Mouse (Mus musculus) heart, postnatal 14 days (tissue): ENCODE measurements around the gene Fxyd2. TPM values are rescaled to one million over a fixed set of nuclear protein-coding genes. Genes with fewer than 3 reads are reported as not detected.

Source experiments
- DNase-seq, 2 experiments: peaks; one replicate each; pipeline ENCODE4 v3.0.0; 2021 to 2022
- intact Hi-C: fragments of 180-260 bp; cut with DNase I; formaldehyde crosslinking; loops from one replicate; pipeline ENCODE4 v1.15.1; 2025
- total RNA-seq, 2 experiments: library from RNA; stranded (reverse); gene quantifications; 2 replicates each; pipeline ENCODE4 v1.2.3; 2021

Gene Fxyd2
- total RNA-seq, 2 experiments from 2014 or later: 1.5 to 2.3 TPM

DNA sequence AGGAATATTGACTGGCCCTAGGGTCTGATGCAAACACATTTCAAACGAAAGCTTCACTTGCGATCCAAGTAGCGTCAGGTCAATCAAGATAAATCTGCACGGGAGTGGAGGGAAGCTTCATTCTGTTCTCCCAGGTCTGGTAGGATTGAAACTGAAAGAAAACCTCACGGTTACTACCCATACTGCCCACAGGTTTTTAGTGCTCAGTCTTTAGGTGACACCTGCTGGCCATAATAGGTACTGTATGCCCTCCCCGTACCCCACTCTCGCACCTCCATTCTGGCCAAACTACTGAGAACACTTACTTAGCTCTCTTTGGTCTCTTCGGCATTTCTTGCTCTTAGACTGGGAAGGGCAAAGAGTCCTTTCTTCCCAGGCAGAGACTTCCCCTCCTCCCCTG lies 17.8 kb downstream of the Fxyd2 start:
- DNase-seq: peak; percentile 30 to 59
- intact Hi-C loops: loop anchor here (2.0 to 10.0 kb wide), 2 partner anchors 196 to 458 kb away; no protein-coding TSS in a partner anchor

- intact Hi-C loops: loop anchor here (10.0 kb wide), 1 partner anchor 457 kb away; no protein-coding TSS in a partner anchor
- no peak for DNase-seq
Observed at GRCm38 (mm10) chr9:45418252-45418651, 18.8 kb downstream of the Fxyd2 start.

- DNase-seq: no peak
- intact Hi-C loops: no loop called here
Observed at GRCm38 (mm10) chr9:45421209-45421608, 21.7 kb downstream of the Fxyd2 start.

DNA sequence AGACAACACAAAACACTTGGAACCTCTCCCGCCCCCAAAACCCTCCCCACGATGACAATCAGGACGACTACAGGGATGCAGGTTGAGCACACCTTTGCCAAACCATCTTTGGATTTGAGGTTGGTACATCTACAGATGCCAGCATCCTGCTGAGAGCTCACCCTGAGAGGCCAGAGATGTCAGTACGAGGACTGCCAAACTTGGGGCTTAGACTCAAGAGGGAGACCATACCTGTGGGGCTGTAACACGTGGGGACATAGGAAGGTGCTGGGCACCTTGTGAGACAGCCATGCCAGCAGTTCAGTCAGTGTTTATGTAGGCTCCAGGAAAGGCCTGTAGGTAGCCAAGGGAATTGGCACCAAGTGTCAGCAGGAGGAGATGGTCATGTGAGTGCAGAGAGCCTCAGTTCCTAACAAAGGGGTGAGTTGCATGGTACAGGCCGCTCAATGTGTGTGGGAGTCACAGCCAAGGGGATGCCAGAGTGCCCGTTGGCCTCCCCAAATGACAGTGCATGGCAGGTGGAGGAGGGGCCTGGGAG lies 23.4 kb downstream of the Fxyd2 start:
- no peak for DNase-seq
- intact Hi-C loops: no loop called here

- DNase-seq: no peak
- intact Hi-C loops: no loop called here
Observed at GRCm38 (mm10) chr9:45426456-45426855, 27.0 kb downstream of the Fxyd2 start, which contains the start of gene Dscaml1. Dscaml1 (plus strand) TSS chr9:45426628.

DNA sequence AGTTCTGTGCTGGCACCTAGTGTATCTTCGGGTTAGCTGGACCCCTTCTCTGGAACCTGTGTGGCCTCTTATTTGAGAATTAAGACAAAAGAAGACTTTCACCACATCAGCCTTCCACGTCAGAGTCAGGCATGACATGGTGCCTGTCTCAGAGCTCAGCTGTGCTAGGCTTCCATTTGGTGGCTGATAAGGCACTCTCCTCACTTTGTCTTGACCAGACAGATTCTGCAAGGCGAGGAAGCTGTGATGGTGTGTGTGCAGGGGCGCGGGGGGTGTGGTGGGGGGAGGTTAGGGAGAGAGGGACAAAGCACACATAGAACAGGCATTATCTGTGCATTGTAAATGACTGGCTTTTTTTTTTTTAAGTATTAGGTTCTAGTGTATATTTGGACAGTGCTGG lies 29.9 kb downstream of the Fxyd2 start:
- DNase-seq: no peak
- intact Hi-C loops: no loop called here

GRCm38 (mm10) chr9:45429951-45430697 lies 30.7 kb downstream of the Fxyd2 start:
- DNase-seq: no peak
- intact Hi-C loops: no loop called here

DNA sequence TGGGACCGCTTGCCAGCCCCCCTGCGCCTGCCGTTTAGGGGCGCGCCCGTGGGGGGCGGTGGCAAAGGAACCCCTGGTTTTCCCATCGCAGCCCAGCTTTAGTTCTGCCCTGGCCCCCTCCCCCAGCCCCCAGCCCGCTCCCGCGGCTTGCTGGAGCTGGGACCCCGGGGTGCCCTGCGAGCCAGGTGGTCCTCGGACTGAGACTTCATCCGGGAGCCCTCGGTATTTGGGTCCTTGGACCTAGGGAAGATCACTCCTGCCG lies 31.2 kb downstream of the Fxyd2 start:
- no peak for DNase-seq

DNA sequence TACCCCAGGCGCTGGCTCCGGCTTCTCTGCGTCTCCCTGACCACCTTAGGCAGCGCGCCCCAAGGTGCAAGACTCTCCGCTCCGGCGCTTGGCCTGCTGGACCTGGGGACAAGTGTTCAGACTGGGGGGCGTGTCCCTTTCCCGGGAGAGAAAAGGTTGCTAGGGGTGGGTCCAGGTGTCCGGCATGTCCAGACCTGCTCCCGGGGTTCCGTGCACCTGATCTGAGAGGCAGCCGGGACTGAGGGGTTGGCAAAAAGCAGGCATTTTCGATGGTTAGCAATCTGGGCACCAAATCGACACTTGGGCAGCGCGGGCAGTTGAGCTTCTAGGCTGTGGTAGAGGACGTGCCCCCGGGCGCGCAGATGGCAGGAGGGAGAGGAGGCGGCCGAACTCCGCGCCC lies 31.7 kb downstream of the Fxyd2 start:
- intact Hi-C loops: no loop called here
- no peak for DNase-seq

More for the DNA sequence above, 31.2 kb downstream of the Fxyd2 start:
- intact Hi-C loops: no loop called here

DNA sequence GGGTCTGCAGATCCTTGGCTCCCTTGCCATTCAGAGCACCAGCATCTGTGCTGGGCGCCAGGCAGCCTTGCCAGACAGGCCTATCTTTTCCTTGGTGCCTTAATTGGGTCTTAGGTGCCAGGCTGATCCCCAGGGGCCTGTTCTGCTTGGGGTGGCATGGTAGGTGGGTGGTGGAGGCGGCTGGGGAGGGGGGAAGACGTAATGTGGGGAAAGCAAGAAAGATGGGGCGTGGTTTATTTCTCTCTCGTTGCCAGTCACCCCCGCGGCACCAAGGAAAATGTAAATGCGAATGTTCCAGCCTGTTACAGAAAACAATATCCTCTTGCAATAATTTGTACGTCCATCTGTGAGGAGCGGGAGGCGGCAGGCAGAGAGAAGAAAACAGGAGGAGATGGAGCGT lies 33.2 kb downstream of the Fxyd2 start:
- intact Hi-C loops: no loop called here
- no peak for DNase-seq

DNA sequence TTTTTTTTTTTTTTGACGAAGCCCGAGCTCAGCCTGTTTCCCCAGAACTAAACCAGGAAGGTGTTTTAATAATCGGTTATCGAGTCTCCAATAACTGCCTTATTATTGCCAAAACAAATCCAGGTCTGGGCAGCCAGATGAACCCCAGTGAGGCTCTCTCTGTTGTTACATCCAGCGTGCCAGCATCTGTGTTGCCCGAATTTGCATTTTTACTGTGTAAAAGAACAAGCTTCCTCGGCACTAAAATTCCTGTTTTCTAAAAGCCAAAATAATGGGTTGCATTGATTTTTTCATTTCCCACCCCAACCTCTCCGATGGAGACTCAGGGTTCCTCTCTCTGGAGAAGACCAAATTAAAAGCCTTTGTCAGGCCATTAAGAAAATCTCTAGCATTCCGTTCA lies 33.6 kb downstream of the Fxyd2 start:
- no peak for DNase-seq
- intact Hi-C loops: no loop called here

- intact Hi-C loops: no loop called here
- DNase-seq: no peak
Observed at GRCm38 (mm10) chr9:45434171-45434570, 34.7 kb downstream of the Fxyd2 start.

DNA sequence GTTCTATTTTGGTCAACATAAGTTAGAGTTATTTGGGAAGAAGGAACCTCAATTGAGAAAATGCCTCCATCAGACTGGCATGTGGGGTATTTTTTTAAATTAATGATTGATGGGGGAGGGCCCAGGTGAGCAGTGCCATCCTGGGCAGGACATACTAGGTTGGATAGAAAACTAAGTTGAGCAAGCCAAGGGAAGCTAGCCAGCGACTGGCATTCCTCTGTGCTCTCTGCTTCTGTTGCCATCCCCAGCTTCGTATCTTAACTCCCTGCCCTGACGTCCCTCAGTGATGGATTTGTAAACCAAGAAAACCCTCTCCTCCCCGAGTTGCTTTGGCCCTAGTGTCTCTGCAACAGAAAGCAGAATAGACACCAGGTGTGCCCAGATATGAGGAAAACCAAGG lies 39.6 kb downstream of the Fxyd2 start:
- no peak for DNase-seq
- intact Hi-C loops: no loop called here

DNA sequence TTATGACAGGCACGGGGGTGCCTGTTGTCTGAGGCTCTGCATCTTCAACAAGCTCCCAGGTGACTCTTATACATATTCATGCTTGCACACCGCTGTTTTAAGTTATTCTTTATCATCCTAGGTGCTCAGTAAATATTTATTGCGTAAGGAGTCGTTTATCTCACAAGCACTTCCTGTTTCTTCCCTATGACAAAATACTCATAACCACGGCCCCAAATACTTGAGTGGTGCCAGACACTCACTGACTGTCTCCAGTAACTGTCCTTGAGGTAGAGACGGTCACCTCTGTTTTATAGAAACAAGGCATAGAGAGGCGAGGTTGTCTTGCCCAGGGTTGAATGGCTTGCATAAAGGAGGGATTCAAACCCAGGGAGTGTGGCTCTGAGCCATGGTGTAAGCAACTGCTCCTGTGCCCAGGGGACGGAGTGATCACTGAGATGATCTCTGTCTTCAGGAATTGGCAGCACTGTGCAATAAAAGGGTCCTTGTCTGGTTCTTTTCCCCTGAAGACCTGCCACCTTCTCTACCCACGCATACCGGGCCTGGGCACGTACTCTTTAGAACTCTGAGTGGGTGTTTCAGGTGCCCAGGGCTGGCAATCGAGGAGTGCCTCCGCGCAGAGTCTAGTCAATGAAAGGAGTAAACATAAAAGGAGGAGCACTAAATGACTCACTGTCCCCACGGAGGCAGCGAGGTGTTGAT lies 40.8 kb downstream of the Fxyd2 start:
- intact Hi-C loops: no loop called here
- DNase-seq: no peak

- DNase-seq: no peak
- intact Hi-C loops: no loop called here
Observed at GRCm38 (mm10) chr9:45444251-45444798, 44.9 kb downstream of the Fxyd2 start.

DNA sequence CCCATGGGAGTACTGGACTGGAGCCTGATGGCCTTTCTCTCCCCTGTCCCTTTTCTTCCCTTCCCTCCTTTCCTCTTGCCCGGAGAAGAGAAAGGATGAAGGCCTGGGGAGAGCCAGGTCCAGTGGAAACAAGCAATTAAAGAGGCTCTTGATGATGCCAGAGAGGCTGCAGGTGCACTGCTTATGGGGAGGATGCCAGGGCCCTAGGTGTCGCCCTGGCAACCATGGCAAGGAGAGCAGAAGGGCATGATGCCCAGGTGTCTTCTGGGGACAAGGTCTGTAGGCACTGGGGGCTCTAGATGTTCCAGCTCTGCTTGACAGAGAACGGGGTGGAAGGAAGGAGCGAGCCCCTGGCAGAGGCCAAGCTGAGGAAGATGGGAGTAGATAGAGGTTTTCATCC lies 50.2 kb downstream of the Fxyd2 start:
- intact Hi-C loops: no loop called here

DNA sequence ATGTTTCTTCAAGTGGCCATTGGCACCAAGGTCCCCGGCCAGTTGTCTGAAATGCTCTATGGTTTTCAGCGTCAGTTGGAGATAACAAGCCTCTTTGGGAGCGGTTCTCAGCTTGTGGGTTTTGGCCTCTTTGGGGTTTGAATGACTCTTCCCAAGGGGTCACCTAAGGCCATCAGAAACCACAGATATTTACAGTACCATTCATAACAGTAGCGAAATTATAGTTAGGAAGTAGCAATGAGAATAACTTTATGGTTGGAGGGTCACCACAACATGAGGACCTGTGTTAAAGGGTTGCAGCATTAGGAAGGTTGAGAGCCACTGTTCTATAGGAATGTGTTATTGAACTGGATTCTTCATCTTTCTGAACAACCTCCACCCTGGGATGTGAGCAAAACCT lies 51.9 kb downstream of the Fxyd2 start:
- no peak for DNase-seq
- intact Hi-C loops: no loop called here

More for the DNA sequence above, 50.2 kb downstream of the Fxyd2 start:
- no peak for DNase-seq

DNA sequence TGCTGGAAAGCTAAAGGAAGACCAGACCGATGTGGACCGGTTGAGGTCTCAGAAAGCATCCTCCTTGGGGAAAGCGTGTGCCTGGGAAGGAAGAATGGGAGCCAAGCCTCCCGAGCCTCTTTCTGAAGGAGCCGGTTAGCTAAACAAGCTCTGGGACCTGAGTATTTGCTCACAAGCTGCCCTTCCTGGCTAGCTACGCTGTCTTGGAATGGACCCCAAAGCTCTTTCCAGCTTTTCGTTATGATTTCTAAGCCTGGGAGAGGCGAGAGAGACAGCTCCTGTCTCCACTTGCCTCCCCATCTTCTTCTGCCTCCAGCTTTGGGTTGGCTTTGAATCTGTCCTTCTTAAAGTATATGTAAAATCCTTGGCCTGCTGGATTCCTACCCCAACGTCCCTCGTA lies 54.6 kb downstream of the Fxyd2 start:
- DNase-seq: peak in 1 of 2 experiments; percentile 19
- intact Hi-C loops: no loop called here

- intact Hi-C loops: no loop called here
Observed at GRCm38 (mm10) chr9:45454889-45455610, 55.6 kb downstream of the Fxyd2 start.

GRCm38 (mm10) chr9:45457200-45457599 lies 57.7 kb downstream of the Fxyd2 start:
- no peak for DNase-seq
- intact Hi-C loops: no loop called here

More at GRCm38 (mm10) chr9:45454889-45455610, 55.6 kb downstream of the Fxyd2 start:
- no peak for DNase-seq

DNA sequence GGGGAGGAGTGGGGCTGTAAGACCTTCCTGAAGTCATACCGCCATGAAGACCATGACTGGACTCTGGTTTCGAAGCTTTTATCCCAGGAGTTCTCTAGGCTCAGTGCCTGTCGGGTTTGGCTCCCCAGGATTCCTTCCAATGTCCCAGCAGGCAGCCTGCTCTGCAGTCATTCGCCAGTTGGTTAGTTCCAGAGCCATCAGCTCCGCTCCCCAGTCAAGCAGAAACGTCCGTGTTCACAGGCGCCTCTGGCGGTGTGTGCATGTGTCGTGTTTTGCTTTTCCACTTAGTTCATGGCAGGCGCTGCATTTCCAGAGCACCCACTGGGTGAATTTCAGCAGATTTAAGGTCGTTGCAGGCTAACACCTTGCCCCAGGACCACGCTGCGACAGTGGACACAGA lies 58.9 kb downstream of the Fxyd2 start:
- no peak for DNase-seq
- intact Hi-C loops: no loop called here
